Mouse (Mus musculus) kidney, adult 9 months (tissue): ENCODE results near the gene Adcy6.

Source experiments
- DNase-seq: peaks from one replicate; pipeline ENCODE4 v3.0.0; 2022

Adcy6 gene

GRCm38 (mm10) chr15:98552758-98553157 lies 57.1 kb downstream of the Adcy6 start:
- no peak for DNase-seq

DNA sequence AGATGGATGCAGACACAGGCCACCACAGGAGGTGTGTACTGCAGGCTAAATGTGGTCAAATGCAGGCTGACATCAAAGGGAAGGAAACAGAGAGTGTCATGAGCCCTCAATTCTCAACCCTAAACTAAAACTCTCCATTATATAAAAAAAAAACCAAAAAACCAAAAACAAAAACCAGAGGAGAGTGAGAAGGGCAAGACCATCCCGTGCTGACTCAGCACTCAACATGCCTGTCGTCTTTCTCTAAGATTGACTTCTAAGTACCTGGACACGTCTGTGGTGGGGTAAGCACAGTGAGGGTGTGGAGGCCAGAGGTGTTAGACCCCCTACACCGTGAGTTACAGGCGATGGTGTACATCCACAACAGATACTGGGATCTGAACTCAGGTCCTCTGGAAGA lies 63.0 kb downstream of the Adcy6 start:
- no peak for DNase-seq

GRCm38 (mm10) chr15:98545151-98545550 lies 64.7 kb downstream of the Adcy6 start:
- DNase-seq = no peak

GRCm38 (mm10) chr15:98543341-98543740 lies 66.5 kb downstream of the Adcy6 start:
- no peak for DNase-seq

- no peak for DNase-seq
Measured at GRCm38 (mm10) chr15:98541064-98541463, 68.8 kb downstream of the Adcy6 start.
